ENCODE assay signal across 8 mouse cellular contexts in the genomic region with DNA sequence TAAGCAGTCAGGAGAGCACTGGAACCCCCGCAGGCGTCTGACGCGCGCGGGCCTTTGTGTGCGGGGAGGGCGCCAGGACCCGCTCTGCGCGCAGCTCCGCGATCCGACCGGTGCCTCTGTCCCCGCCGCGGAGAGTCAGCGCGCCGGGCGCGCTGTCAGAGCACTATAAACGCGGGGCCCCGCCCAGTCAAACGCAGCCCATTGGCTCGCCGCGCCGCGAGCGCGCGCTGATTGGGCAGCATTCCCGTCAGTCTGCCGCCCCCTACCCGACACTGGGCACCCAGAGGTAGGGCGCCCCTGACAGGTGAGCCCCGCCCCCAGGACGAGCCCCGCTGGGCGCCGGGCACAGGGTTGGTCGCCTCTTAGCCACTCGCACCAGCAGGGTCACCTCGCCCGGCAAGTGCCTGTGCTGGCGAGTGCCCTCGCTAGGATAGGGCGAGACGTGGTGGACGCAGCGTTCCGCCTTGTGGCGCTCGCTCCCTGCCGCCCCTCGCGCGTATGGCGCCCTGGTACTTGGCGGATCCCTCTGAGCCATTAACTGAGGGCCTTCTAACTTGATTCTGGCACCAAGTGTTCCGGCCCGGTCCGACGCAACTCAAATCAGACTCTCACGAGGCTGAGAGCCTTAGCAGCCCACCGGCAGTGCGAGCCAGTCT. TPM values are rescaled to one million over a fixed set of nuclear protein-coding genes. Genes with fewer than 3 reads are reported as not detected.
DNase-seq lines count a peak whose midpoint lies in the region; ATAC-seq and TF ChIP-seq lines count a peak whose summit lies in the region.

A gene (minus strand): TSS at position 140 of the 656 bp plus-strand sequence.

- 0% methylated on average over 50 of the region's 70 CpGs for WGBS in forebrain, embryonic 13.5 days
- under 1% methylated on average over 70 of the region's 70 CpGs for WGBS in heart, postnatal 0 days
- under 1% methylated on average over 64 of the region's 70 CpGs for WGBS in liver, embryonic 14.5 days (ENCODE audit: insufficient replicate concordance)
- WGBS in stomach, embryonic 15.5 days, result under 1% methylated on average over 70 of the region's 70 CpGs

- peaks cover 7% of the 10 kb centered on the region; the same call in 1 of the 2 replicates for H3K36me3 ChIP-seq in forebrain, embryonic 13.5 days (ENCODE audit: poor library complexity, severe bottlenecking)
- H3K36me3 ChIP-seq in heart, postnatal 0 days (replicated peaks; ENCODE audit: control insufficient read depth, insufficient read depth, low read length), result 0 out of 2 replicates have a peak, but pooled peaks cover 12% of the 10 kb centered on the region
- H3K36me3 ChIP-seq in liver, embryonic 14.5 days (replicated peaks; ENCODE audit: control insufficient read depth, insufficient read depth, low read depth), result peaks cover 3% of the 10 kb centered on the region; the same call in 1 of the 2 replicates
- no peaks in the 10 kb centered on the region for H3K36me3 ChIP-seq in stomach, embryonic 15.5 days

- H3K9ac ChIP-seq in forebrain, embryonic 13.5 days, result peak within 1 kb of the TSS; percentile 99
- peak within 1 kb of the TSS; percentile 76 for H3K9ac ChIP-seq in heart, postnatal 0 days (replicated peaks; ENCODE audit: low read depth, low read length)
- peak within 1 kb of the TSS; percentile 37; the same call in 1 of the 2 replicates for H3K9ac ChIP-seq in liver, embryonic 14.5 days (replicated peaks)
- peak within 1 kb of the TSS; percentile 90 for H3K9ac ChIP-seq in stomach, embryonic 15.5 days

- H3K4me1 ChIP-seq in forebrain, embryonic 13.5 days, result peaks cover 9% of the 10 kb centered on the region
- H3K4me1 ChIP-seq in heart, postnatal 0 days (ENCODE audit: control insufficient read depth, insufficient read depth), result no peaks in the 10 kb centered on the region
- H3K4me1 ChIP-seq in liver, embryonic 14.5 days (replicated peaks; ENCODE audit: control insufficient read depth in 2 of 2, insufficient read depth in 2 of 2, low read length in 1 of 2), result peaks cover 0 to 2% of the 10 kb centered on the region in 2 experiments; a peak in 1 of 4 replicates
- H3K4me1 ChIP-seq in stomach, embryonic 15.5 days, result no peaks in the 10 kb centered on the region

- H3K27me3 ChIP-seq in forebrain, embryonic 13.5 days, result no peaks in the 10 kb centered on the region
- H3K27me3 ChIP-seq in heart, postnatal 0 days (ENCODE audit: control insufficient read depth, insufficient read depth, low read length), result no peaks in the 10 kb centered on the region
- peaks cover 35% of the 10 kb centered on the region for H3K27me3 ChIP-seq in liver, embryonic 14.5 days (ENCODE audit: control insufficient read depth, insufficient read depth, low read length)
- H3K27me3 ChIP-seq in stomach, embryonic 15.5 days (replicated peaks), result no peaks in the 10 kb centered on the region

- peak within 1 kb of the TSS; percentile 86 for H3K4me2 ChIP-seq in forebrain, embryonic 13.5 days
- H3K4me2 ChIP-seq in heart, postnatal 0 days (ENCODE audit: low read depth, low read length), result peak within 1 kb of the TSS; percentile 96
- peak within 1 kb of the TSS; percentile 91 for H3K4me2 ChIP-seq in liver, embryonic 14.5 days (ENCODE audit: low read depth)
- peak within 1 kb of the TSS; percentile 95 for H3K4me2 ChIP-seq in stomach, embryonic 15.5 days

- TF ChIP-seq EP300 in heart, postnatal 0 days (IDR thresholded peaks at IDR 0.05; ENCODE audit: low read depth), result peak; percentile 83
- TF ChIP-seq EP300 in liver, embryonic 14.5 days (IDR thresholded peaks at IDR 0.05; ENCODE audit: low read depth), result no peak

- peak; percentile 73 to 75 for DNase-seq in CD8-positive naive resting alpha-beta T cell, adult 2 months (ENCODE audit: low read depth in 2 of 2, low spot score in 2 of 2)
- DNase-seq in heart, postnatal 0 days (ENCODE audit: low spot score), result peak; percentile 87
- peak; percentile 97 for DNase-seq in kidney, postnatal 36 days
- DNase-seq in liver, embryonic 14.5 days (ENCODE audit: low read depth in 3 of 3, low spot score in 3 of 3), result peak; percentile 60 to 64 (median 63)
- peak; percentile 98 for DNase-seq in neural tube, embryonic 10.5 days (ENCODE audit: extremely low spot score, low spot score)

- TF ChIP-seq CTCF in heart, postnatal 0 days (IDR thresholded peaks at IDR 0.05; ENCODE audit: low read depth), result no peak; the same call in 1 of the 2 replicates
- no peak for TF ChIP-seq CTCF in liver, embryonic 14.5 days (IDR thresholded peaks at IDR 0.05; ENCODE audit: low read depth)

- ATAC-seq in cerebellum, adult (ENCODE audit: insufficient number of reproducible peaks, low FRiP score, low TSS enrichment), result peak; percentile 74
- ATAC-seq in forebrain, embryonic 13.5 days, result peak; percentile 94
- ATAC-seq in heart, postnatal 0 days (ENCODE audit: insufficient read depth, low read depth), result peak; percentile 92
- peak; percentile 89 for ATAC-seq in liver, embryonic 14.5 days (ENCODE audit: insufficient read depth)
- peak; percentile 95 for ATAC-seq in stomach, embryonic 15.5 days (ENCODE audit: insufficient read depth, low FRiP score, low read depth)

- H3K4me3 ChIP-seq in forebrain, embryonic 13.5 days, result peak within 1 kb of the TSS; percentile 99
- H3K4me3 ChIP-seq in heart, postnatal 0 days (ENCODE audit: low read depth, low read length), result peak within 1 kb of the TSS; percentile 79
- H3K4me3 ChIP-seq in liver, embryonic 14.5 days (ENCODE audit: insufficient read depth in 1 of 2, low read depth in 2 of 2, low read length in 2 of 2), result peak within 1 kb of the TSS; percentile 53 to 58
- H3K4me3 ChIP-seq in stomach, embryonic 15.5 days (replicated peaks), result peak within 1 kb of the TSS; percentile 80

- H3K27ac ChIP-seq in forebrain, embryonic 13.5 days, result peak within 1 kb of the TSS; percentile 91
- H3K27ac ChIP-seq in heart, postnatal 0 days (ENCODE audit: low read depth), result peak within 1 kb of the TSS; percentile 75
- H3K27ac ChIP-seq in liver, embryonic 14.5 days, result no peak within 1 kb of the TSS
- H3K27ac ChIP-seq in stomach, embryonic 15.5 days, result peak within 1 kb of the TSS; percentile 84

- no peaks in the 10 kb centered on the region for H3K9me3 ChIP-seq in forebrain, embryonic 13.5 days (replicated peaks)
- H3K9me3 ChIP-seq in heart, postnatal 0 days (replicated peaks; ENCODE audit: control insufficient read depth, low read length), result no peaks in the 10 kb centered on the region
- H3K9me3 ChIP-seq in liver, embryonic 14.5 days (ENCODE audit: control insufficient read depth, low read length), result no peaks in the 10 kb centered on the region
- no peaks in the 10 kb centered on the region for H3K9me3 ChIP-seq in stomach, embryonic 15.5 days

RNA-seq across cellular contexts. Expression of the gene that starts here (rescaled TPM):
- 41.7 and 46.8 TPM in 2 replicates for polyA plus RNA-seq in forebrain, embryonic 13.5 days (2015; fragmentation: Nextera tagmentation; extraction: Ambion mirVana)
- 13.8 and 16.9 TPM in 2 replicates for total RNA-seq in heart, postnatal 0 days (2014; rRNA removed; ENCODE audit: low replicate concordance)
- polyA plus RNA-seq in heart, postnatal 0 days (2015; fragmentation: Nextera tagmentation; extraction: Ambion mirVana), result 6.2 and 6.8 TPM in 2 replicates
- polyA plus RNA-seq in liver, embryonic 14.5 days (2012; rRNA removed), result 0.82 and 0.85 TPM in 2 replicates
- 0.56 and 0.79 TPM in 2 replicates for polyA plus RNA-seq in liver, embryonic 14.5 days (2014; fragmentation: Nextera tagmentation; extraction: Ambion mirVana)
- polyA plus RNA-seq in stomach, embryonic 15.5 days (2015; fragmentation: Nextera tagmentation; extraction: Ambion mirVana), result 15.5 and 15.6 TPM in 2 replicates

Comparison
In these comparisons a context has a peak if more than half of its experiments do, and no peak if none do; other contexts are left out.
1. Peak in DNase-seq, ATAC-seq, H3K4me3 ChIP-seq, H3K9ac ChIP-seq and H3K4me2 ChIP-seq in liver, embryonic 14.5 days; RNA of the gene not detected or under 1 TPM.
2. H3K9ac ChIP-seq: peak in every context shown above with its lines; median percentile 99 in forebrain, embryonic 13.5 days; 90 in stomach, embryonic 15.5 days; 76 in heart, postnatal 0 days; 37 in liver, embryonic 14.5 days.